Mouse (Mus musculus) embryonic facial prominence, embryonic 15.5 days (tissue): ENCODE measurements around the gene Lbx2. TPM values are rescaled to one million over a fixed set of nuclear protein-coding genes. Genes with fewer than 3 reads are reported as not detected.

ENCODE experiments used
- ATAC-seq: fragments of 200-750 bp; cut with Nextera tagmentation; 2 replicates; pipeline ENCODE4 v1.8.0; 2017; ENCODE audit warnings: low read depth, moderate TSS enrichment; ENCODE audit not compliant: insufficient number of reproducible peaks, low FRiP score, low TSS enrichment
- H3K27ac ChIP-seq: fragments of 300-500 bp; sonication (generic); replicated peaks from 2 replicates; pipeline ENCODE4 v1.5.1; 2015; ENCODE audit warnings: mild to moderate bottlenecking, inconsistent platforms
- H3K27me3 ChIP-seq: fragments of 300-500 bp; sonication (generic); 2 replicates; pipeline ENCODE4 v1.6.1; 2015; ENCODE audit warnings: inconsistent platforms
- H3K36me3 ChIP-seq: fragments of 300-500 bp; sonication (generic); 2 replicates; pipeline ENCODE4 v1.6.1; 2015; ENCODE audit warnings: mild to moderate bottlenecking, inconsistent platforms
- H3K4me1 ChIP-seq: fragments of 300-500 bp; sonication (generic); 2 replicates; pipeline ENCODE4 v1.6.1; 2015; ENCODE audit warnings: inconsistent platforms
- H3K4me2 ChIP-seq: fragments of 300-500 bp; sonication (generic); replicated peaks from 2 replicates; pipeline ENCODE4 v1.6.1; 2015; ENCODE audit warnings: mild to moderate bottlenecking, inconsistent platforms
- H3K4me3 ChIP-seq: fragments of 300-500 bp; sonication (generic); replicated peaks from 2 replicates; pipeline ENCODE4 v1.5.1; 2015; ENCODE audit warnings: mild to moderate bottlenecking, inconsistent platforms
- H3K9ac ChIP-seq: fragments of 300-500 bp; sonication (generic); 2 replicates; pipeline ENCODE4 v1.6.1; 2015; ENCODE audit warnings: inconsistent platforms
- H3K9me3 ChIP-seq: fragments of 300-500 bp; sonication (generic); replicated peaks from 2 replicates; pipeline ENCODE4 v1.6.1; 2016; ENCODE audit warnings: inconsistent platforms
- WGBS: fragments of 180-500 bp; shearing (Covaris S2); methylation state at CpG from one replicate; pipeline ENCODE4 v1.1.7; 2015; 5-methylcytosine and 5-hydroxymethylcytosine counted together
- polyA plus RNA-seq: library from polyadenylated mRNA; unstranded; fragments of >200 nt; fragmentation: Nextera tagmentation; extraction: Ambion mirVana; gene quantifications from 2 replicates; pipeline ENCODE4 v1.2.1, GENCODE M21; 2015

The Lbx2 gene
- polyA plus RNA-seq, 1 experiment from 2014 or later, result 0.99 TPM

GRCm38 (mm10) chr6:83074979-83075378 lies 11.2 kb upstream of the Lbx2 start:
- peaks cover 60% of the 10 kb centered on the region for H3K27me3 ChIP-seq
- H3K4me1 ChIP-seq, result peaks cover 35% of the 10 kb centered on the region
- no peak for ATAC-seq
- no peak overlapping the region for H3K9ac ChIP-seq
- 14% methylated on average over 2 of the region's 2 CpGs for WGBS
- no peak overlapping the region for H3K27ac ChIP-seq
- no peak overlapping the region for H3K4me3 ChIP-seq
- no peak overlapping the region for H3K4me2 ChIP-seq
- H3K9me3 ChIP-seq, result no peaks in the 10 kb centered on the region
- peaks cover 5% of the 10 kb centered on the region for H3K36me3 ChIP-seq

- H3K36me3 ChIP-seq, result peaks cover 27% of the 10 kb centered on the region
- H3K4me3 ChIP-seq, result peak within 1 kb of the TSS; percentile 80
- peak within 1 kb of the TSS; percentile 69 for H3K9ac ChIP-seq
- peaks cover 20% of the 10 kb centered on the region for H3K4me1 ChIP-seq
- H3K9me3 ChIP-seq, result no peaks in the 10 kb centered on the region
- H3K27ac ChIP-seq, result peak within 1 kb of the TSS; percentile 94
- H3K27me3 ChIP-seq, result peaks cover 41% of the 10 kb centered on the region
- peak; percentile 75 for ATAC-seq
- H3K4me2 ChIP-seq, result peak within 1 kb of the TSS; percentile 96
- under 1% methylated on average over 54 of the region's 54 CpGs for WGBS
Measured at GRCm38 (mm10) chr6:83077630-83078323, 8.4 kb upstream of the Lbx2 start, which contains the start of gene Pcgf1. Pcgf1 (plus strand) TSS chr6:83077869.

GRCm38 (mm10) chr6:83078324-83078858 lies 7.8 kb upstream of the Lbx2 start:
- Histone ChIP-seq H3K4me1 (peaks cover 20% of the 10 kb centered on the region), H3K27me3 (peaks cover 44% of the 10 kb centered on the region), H3K4me2 (peak overlapping the region; percentile 96), H3K9ac (peak overlapping the region; percentile 66), H3K36me3 (peaks cover 27% of the 10 kb centered on the region), H3K4me3 (peak overlapping the region; percentile 80), H3K9me3 (no peaks in the 10 kb centered on the region), H3K27ac (peak overlapping the region; percentile 94)
- ATAC-seq, result peak; percentile 93
- WGBS, result under 1% methylated on average over 46 of the region's 46 CpGs

- ATAC-seq, result no peak
- H3K9me3 ChIP-seq, result no peaks in the 10 kb centered on the region
- H3K4me3 ChIP-seq, result no peak overlapping the region
- H3K9ac ChIP-seq, result no peak overlapping the region
- peaks cover 45% of the 10 kb centered on the region for H3K27me3 ChIP-seq
- H3K27ac ChIP-seq, result no peak overlapping the region
- H3K36me3 ChIP-seq, result peaks cover 27% of the 10 kb centered on the region
- peaks cover 20% of the 10 kb centered on the region for H3K4me1 ChIP-seq
- no peak overlapping the region for H3K4me2 ChIP-seq
- 95% methylated on average over 5 of the region's 5 CpGs for WGBS
Measured at GRCm38 (mm10) chr6:83080210-83080609, 6.0 kb upstream of the Lbx2 start.

- no peak overlapping the region for H3K4me3 ChIP-seq
Measured at GRCm38 (mm10) chr6:83083497-83083896, 2.7 kb upstream of the Lbx2 start.

GRCm38 (mm10) chr6:83084477-83084876 lies 1.7 kb upstream of the Lbx2 start:
- H3K27me3 ChIP-seq, result peaks cover 72% of the 10 kb centered on the region
- peaks cover 20% of the 10 kb centered on the region for H3K4me1 ChIP-seq
- WGBS, result 8% methylated on average over 6 of the region's 6 CpGs
- H3K27ac ChIP-seq, result no peak overlapping the region
- no peak overlapping the region for H3K4me2 ChIP-seq
- H3K4me3 ChIP-seq, result no peak overlapping the region
- peaks cover 27% of the 10 kb centered on the region for H3K36me3 ChIP-seq
- no peak overlapping the region for H3K9ac ChIP-seq
- ATAC-seq, result no peak
- H3K9me3 ChIP-seq, result no peaks in the 10 kb centered on the region

More at GRCm38 (mm10) chr6:83083497-83083896, 2.7 kb upstream of the Lbx2 start:
- Histone ChIP-seq H3K4me1 (peaks cover 30% of the 10 kb centered on the region), H3K27ac (no peak overlapping the region), H3K9me3 (no peaks in the 10 kb centered on the region), H3K27me3 (peaks cover 64% of the 10 kb centered on the region), H3K9ac (no peak overlapping the region), H3K36me3 (peaks cover 27% of the 10 kb centered on the region), H3K4me2 (no peak overlapping the region)
- ATAC-seq, result no peak
- WGBS, result 15% methylated on average over 5 of the region's 5 CpGs

GRCm38 (mm10) chr6:83087205-83087925 lies 1.2 kb downstream of the Lbx2 start:
- Histone ChIP-seq H3K4me1 (peaks cover 19% of the 10 kb centered on the region), H3K27ac (no peak overlapping the region), H3K4me2 (peak overlapping the region; percentile 38), H3K27me3 (peaks cover 84% of the 10 kb centered on the region), H3K4me3 (peak overlapping the region; percentile 16), H3K9me3 (no peaks in the 10 kb centered on the region), H3K36me3 (peaks cover 1% of the 10 kb centered on the region; the same call in 1 of the 2 replicates), H3K9ac (no peak overlapping the region)
- no peak for ATAC-seq
- WGBS, result 4% methylated on average over 47 of the region's 47 CpGs

- Histone ChIP-seq H3K4me2 (peak overlapping the region; percentile 38; the same call in 1 of the 2 replicates), H3K36me3 (no peaks in the 10 kb centered on the region), H3K4me1 (peaks cover 19% of the 10 kb centered on the region), H3K4me3 (peak overlapping the region; percentile 16; the same call in 1 of the 2 replicates), H3K9ac (no peak overlapping the region), H3K27me3 (peaks cover 84% of the 10 kb centered on the region), H3K27ac (no peak overlapping the region), H3K9me3 (no peaks in the 10 kb centered on the region)
- 10% methylated on average over 9 of the region's 9 CpGs for WGBS
- no peak for ATAC-seq
Measured at GRCm38 (mm10) chr6:83087926-83088260, 1.7 kb downstream of the Lbx2 start.

DNA sequence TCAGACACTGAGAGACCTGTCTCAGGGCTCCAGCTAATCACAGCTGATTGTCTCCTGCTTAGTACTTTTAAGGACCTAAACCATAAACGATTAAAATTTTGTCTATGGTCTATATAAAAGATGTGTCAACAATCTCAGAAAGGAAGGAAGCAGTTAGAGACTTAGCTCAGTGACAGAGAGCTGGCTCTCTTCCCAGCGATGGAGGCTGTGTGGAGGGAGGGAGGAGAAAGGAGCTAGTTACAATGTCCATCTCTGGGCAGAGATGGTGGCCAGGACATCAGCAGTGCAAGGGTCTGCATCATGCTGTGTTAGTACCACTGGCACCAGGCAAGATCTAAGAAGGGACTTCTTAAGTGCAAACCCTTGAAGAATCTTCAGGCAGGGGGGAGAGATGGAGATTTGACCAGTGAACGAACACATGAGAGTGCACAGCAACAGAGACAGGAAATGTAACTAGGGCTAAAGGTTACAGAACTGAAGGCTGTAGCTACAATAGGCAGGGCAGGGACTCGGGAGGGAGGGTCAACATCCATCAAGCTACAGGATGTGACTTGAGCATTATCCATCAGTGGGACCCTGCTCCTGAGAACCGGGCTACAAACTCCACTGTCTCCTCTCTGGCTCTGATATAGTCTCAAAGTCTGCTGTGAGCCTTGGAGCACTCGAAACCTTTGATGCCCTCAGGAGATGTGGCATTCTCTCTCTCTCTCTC lies 6.4 kb downstream of the Lbx2 start:
- Histone ChIP-seq H3K4me3 (no peak overlapping the region), H3K27me3 (peaks cover 49% of the 10 kb centered on the region), H3K4me2 (no peak overlapping the region), H3K9me3 (no peaks in the 10 kb centered on the region), H3K36me3 (no peaks in the 10 kb centered on the region), H3K9ac (no peak overlapping the region), H3K27ac (no peak overlapping the region), H3K4me1 (peaks cover 3% of the 10 kb centered on the region)
- 31% methylated on average over 6 of the region's 6 CpGs for WGBS
- ATAC-seq, result no peak

DNA sequence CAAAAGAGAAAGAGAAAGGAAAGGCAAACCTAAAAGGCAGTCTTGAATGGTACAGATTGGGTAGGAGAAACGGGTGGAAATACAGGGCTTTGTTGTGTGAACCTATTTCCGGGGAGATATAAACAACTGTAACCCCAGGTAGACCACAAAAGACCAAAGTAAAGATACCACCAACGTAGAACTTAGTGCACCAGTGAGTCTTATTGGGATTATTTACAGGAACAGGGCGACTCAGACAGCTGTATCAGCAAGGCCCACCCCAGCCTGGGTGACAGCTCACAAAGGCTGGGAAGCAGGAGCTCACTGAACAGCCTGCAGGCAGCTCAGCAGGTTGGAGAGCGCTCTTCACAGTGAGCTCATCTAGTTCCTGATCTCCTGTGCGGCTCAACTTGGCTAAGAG lies 9.8 kb downstream of the Lbx2 start:
- ATAC-seq, result no peak
- 0 out of 2 replicates have a peak, but pooled peaks cover 4% of the 10 kb centered on the region for H3K4me1 ChIP-seq
- no peaks in the 10 kb centered on the region for H3K9me3 ChIP-seq
- no peak overlapping the region for H3K4me2 ChIP-seq
- no peak overlapping the region for H3K9ac ChIP-seq
- no peak overlapping the region for H3K4me3 ChIP-seq
- no peaks in the 10 kb centered on the region for H3K36me3 ChIP-seq
- H3K27ac ChIP-seq, result no peak overlapping the region
- H3K27me3 ChIP-seq, result peaks cover 23% of the 10 kb centered on the region
- 32% methylated on average over 6 of the region's 6 CpGs for WGBS

DNA sequence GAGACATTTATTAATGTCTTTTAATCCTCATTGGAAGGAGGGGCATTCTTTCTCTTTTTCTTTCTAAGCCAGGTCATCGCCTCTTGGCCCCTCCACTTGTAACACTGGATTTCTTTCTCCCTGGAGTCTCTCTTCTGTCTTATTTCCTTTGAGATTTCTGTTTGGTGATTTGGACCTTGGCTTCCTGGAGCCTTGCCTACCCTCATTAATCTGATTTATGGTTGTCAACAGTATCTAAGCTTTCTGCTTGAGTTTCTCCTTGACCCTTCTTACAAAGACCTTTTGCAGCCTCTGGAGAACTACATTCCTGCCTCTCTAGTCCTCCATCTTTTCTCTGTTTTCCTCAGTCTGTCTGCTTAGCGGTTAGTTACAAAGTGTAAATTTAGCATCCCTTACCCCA lies 12.2 kb downstream of the Lbx2 start:
- H3K4me3 ChIP-seq, result no peak overlapping the region
- ATAC-seq, result no peak
- no peaks in the 10 kb centered on the region for H3K36me3 ChIP-seq
- peaks cover 21% of the 10 kb centered on the region for H3K4me1 ChIP-seq
- H3K9me3 ChIP-seq, result no peaks in the 10 kb centered on the region
- peaks cover 8% of the 10 kb centered on the region for H3K27me3 ChIP-seq
- H3K9ac ChIP-seq, result no peak overlapping the region
- H3K27ac ChIP-seq, result no peak overlapping the region
- no peak overlapping the region for H3K4me2 ChIP-seq
- WGBS, result 75% methylated on average over 2 of the region's 2 CpGs
